Mouse (Mus musculus): ENCODE results near the gene Wwtr1. TPM values are rescaled to one million over a fixed set of nuclear protein-coding genes. Genes with fewer than 3 reads are reported as not detected.
A peak's percentile ranks its signal among the peaks of the same experiment; 100 is the strongest.

Gene Wwtr1
- not detected in 2 replicates for total RNA-seq (2015)
- total RNA-seq (2017) = not detected in 2 replicates

DNA sequence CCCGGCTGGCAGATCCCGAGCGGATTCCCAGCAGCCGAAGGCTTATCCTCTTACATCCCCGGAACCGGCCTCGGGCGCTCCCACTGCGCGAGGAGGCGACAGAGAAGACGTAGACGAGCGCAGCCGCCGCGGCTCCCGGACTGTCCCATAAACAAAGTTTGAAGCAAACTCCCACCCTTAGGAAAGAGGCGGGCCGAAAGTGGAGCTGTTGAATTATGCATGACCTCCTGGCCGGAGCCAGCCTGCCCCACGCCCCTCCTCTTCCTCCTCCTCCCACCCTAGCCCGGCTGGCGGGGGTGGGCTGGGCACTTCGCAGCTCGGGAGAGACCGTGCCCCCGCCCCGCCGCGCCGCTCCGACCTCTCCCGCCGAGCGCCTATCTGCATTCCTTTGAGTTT is at the start of gene Wwtr1:
TSS of gene Wwtr1 (minus strand) at position 251 of the 396 bp plus-strand sequence.
- ATAC-seq (replicated peaks; ENCODE audit: poor library complexity) = peak; percentile 62

DNA sequence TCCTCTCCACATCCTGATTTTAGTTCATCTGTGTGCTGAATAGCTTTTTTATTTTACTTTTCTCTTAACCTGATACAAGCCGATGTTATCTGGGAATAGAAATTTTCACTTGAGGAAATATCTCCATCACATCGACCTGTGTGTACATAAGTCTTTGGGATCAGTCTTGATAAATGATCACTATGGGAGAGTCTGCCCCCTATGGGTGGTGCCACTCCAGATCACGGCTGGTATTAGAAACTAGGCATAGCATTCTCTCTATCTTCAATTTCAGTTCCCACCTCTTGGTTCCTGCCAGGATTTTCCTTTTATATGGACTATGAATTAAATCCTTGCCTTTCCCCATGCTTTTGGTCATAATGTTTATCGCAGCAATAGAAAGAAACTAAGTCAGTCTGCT is 44.0 kb upstream of the Wwtr1 start:
- no peak for ATAC-seq (replicated peaks; ENCODE audit: poor library complexity)

DNA sequence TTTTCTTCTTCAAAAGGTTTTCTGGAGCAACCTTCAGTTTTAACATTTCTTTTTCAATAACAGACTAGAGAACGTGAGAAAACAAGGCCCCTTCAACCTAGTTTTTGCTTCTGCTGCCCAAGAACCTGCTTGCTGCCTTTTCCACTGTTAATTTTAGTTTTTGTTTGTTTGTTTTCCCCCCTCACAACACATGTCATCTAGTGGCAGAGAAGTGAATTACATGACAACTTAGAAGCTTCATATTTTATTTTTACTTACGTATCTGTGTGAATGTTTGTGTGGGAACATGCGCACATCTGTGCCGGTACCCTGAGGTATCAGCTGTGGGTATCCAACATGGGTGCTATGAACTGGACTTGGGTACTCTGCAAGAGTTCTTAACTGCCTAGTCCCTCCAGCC is 39.9 kb upstream of the Wwtr1 start:
- ATAC-seq (replicated peaks; ENCODE audit: poor library complexity) = no peak

DNA sequence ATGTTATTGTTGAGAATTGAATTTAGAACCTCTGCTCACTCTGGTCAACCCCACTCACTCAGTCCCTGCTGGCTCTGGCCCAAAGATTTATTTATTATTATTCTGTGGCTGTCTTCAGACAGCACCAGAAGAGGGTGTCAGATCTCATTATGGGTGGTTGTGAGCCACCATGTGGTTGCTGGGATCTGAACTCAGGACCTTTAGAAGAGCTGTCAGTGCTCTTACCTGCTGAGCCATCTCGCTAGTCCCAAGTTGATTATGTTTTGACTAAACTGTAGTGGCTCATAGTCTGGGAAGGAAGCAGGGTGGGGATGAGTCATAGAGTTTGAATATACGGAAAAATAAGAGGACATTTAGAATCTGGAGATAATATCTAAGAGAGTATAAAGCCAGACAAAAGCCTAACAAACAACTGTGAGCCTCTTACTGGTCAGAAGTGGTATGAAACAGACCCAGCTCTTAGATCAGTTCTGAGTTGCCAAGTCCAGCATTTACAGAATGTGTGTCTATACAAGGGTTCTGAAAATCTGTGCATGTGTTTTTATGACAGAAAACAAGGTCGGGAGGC is 36.8 kb upstream of the Wwtr1 start:
- ATAC-seq (replicated peaks; ENCODE audit: poor library complexity) = no peak

DNA sequence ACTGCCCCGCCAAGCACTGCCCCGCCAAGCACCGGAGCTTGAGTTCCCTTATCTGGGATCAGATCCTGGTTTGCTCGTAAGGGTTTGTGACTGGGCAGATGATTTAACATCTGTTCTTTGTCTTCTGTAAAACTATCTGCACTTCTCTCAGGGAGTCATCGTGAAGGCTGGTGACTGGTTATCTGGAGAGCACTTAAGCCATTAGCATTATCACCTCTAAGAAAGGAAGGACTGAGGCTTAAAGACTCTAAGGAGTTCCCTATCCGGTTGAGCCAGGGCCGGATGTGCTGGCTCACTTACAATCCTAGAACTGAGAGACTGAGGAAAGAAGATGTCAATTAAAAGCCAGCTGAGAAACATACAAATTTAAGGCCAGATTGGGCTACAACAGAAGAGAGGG is 36.1 kb upstream of the Wwtr1 start:
- no peak for ATAC-seq (replicated peaks; ENCODE audit: poor library complexity)

DNA sequence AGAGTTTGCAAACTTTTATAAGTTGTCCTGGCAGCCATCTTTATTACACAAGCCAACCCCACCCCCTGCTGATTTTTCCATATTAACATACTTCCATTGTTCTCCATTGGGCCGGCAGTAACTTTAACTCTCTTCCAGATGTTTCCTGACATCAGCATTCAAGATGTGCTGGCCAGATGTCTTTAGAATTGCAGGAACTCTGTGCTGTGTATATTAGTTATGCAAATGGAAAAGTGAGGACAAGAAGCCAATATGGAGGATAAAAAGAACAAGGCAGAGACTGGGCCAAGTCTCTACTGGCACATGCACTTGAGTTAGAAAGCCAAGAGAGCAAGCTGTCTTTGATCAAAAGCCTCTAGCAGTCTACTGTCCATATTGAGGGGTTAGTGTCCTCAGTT is 28.9 kb upstream of the Wwtr1 start:
- no peak for ATAC-seq (replicated peaks; ENCODE audit: poor library complexity)

DNA sequence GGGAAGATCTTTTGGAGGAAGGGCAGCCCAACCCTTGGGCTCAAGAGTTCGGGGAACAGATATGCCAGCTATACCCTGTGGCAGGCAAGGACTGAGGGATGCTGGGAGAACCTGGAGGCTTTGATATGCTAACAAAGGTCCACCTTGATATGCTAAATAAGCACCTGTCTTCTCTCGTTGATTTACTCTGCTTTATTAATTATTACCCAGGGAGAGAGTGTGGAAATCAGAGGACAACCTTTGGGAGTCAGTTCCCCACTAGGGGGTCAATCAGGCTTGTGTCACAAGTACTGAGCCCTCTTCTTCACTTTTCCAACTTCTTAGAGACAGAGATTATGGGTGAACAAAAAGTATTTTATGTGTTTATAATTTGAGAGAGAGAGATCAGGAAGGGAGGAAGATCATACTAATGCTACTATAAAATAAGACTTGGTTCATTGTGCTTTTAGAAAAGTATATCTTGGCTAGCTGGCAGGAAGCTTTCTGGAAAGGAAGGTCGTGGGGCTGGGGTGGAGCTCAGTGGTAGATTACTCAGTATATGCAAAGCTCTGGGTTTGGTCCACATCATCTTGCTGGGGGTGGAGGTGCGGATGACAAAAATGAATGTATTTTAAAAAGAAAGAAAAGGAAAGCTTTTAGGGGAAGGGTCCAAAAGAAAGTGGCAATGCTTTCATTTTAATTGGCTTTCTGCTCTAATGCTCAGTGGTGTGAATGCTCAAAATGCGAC is 28.3 kb upstream of the Wwtr1 start:
- no peak for ATAC-seq (replicated peaks; ENCODE audit: poor library complexity)

DNA sequence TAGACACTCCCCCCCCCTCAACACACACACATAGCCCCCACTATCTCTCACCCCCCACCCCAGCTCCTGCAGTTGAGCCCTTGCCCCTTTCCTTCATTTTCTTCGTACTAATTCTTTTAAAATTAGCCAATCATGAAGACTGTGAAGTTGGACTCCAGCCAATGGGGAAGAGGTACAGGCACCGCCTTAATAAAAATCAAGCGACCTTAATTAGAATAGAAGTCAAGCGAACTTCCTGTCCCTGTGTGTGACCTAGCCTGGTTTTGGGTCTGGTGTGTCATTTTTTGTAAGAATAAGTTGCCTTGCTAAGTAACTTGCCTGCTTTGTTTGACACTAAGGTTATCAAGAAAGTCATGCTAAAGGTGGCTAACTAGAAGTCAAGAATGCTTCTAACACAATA is 26.9 kb upstream of the Wwtr1 start:
- ATAC-seq (replicated peaks; ENCODE audit: poor library complexity) = no peak

DNA sequence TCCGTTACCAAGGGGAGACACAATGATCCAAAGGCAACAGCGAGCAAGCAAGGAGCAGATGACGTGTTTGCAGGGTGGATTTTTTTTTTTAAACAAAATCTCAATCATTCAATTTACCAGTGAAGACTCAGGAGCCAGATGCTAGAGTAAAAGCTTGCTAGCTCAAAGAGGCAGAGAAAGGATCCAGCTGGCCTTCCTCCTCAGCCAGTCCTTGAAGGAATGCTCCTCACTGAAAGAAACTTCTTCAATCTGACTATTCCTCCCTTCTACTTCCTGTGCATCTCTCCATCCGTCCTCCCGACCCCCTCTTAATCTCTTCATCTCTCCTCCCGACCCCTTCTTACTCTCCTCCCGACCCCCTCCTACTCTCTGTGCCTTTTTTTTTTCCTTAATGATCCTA is 20.9 kb upstream of the Wwtr1 start:
- no peak for ATAC-seq (replicated peaks; ENCODE audit: poor library complexity)

DNA sequence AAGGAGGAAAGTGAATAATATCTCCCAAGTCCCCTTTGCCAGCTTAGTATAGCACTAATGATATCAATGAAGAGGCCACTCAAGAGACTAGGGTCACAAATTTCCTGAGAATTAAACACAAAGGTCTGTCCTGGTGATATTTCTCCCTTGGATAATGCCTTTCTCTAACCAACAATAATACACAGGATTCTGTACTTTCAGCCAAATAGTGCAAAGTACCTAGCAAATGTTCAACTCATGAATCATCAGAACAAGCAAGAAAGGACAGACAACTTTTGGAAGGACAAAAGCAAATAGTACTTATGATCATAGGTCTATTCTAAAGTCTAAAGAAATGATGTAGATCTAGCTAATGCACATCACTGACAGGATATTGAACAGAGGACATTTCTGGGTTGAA is 19.8 kb upstream of the Wwtr1 start:
- no peak for ATAC-seq (replicated peaks; ENCODE audit: poor library complexity)

DNA sequence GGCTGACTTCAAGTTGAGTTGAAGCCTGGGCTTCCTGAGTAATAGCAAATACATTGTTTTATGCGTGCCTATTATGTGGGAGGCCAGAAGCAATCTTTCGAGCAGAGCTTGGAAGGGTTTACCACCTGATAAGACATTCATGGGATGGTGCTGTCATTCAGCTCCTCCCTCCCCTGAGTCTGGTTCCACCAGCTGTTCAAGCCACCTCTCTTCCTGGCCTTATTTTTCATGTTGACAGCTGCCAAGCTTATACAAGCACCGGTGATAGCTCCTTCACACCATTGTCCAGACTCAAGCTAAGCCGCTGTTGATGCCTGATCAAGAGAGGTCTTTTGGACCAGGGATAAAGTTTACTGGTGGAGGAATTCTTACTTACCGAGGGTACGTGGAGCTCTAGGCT is 10.3 kb upstream of the Wwtr1 start:
- ATAC-seq (replicated peaks; ENCODE audit: poor library complexity) = no peak

DNA sequence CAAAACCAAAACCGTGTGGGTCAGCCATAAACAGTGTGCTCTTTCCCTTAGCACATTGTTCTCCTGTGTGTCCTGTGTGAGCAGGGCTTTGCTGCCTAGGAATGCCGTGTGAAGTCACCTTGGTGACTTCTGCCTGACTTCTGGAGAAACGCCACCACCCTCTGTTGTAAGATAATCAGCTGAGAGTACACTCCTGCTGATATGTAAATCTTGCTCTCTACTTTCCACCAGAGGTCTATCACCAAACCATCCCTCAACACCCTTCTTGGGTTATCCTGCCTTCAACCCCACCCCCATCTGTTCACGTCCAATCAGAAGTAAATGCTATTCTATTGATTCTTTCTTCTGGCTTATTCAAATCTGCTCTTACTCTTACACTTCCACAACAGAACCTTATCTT is 7.8 kb upstream of the Wwtr1 start:
- no peak for ATAC-seq (replicated peaks; ENCODE audit: poor library complexity)

DNA sequence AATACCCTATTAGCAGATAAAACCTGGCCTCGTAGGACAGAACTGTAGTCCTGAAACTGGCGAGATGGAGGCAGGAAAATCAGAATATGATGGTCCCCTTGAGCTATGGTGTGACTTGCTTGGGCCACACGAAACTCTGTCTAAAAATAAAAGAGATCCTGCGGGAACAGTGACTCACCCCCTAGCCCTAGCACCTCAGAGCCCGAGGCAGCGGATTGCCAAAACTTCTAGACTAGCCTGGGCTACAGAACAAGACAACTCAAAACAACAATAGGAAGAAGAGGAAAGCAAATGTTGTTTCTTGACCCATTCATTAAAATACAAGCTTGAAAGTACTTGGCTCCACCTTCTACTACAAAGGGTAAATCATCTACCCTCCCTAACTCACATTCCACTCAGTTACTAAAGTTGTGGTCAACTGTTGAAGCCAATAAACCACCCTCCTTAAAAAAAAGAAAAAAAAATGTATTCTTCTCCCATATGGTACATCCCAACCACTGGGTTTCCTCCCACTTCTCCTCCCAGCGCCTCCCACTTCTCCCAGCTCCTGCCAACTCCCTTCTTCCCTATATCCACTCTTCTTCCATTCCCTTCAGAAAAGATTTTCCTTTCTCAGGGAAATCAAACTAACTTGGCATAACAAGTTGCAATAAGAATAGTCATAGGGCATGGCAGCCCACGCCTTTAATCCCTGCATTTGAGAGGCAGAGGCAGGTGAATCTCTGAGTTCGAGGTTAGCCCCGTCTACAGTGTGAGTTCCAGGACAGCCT is 4.9 kb upstream of the Wwtr1 start:
- ATAC-seq (replicated peaks; ENCODE audit: poor library complexity) = no peak

DNA sequence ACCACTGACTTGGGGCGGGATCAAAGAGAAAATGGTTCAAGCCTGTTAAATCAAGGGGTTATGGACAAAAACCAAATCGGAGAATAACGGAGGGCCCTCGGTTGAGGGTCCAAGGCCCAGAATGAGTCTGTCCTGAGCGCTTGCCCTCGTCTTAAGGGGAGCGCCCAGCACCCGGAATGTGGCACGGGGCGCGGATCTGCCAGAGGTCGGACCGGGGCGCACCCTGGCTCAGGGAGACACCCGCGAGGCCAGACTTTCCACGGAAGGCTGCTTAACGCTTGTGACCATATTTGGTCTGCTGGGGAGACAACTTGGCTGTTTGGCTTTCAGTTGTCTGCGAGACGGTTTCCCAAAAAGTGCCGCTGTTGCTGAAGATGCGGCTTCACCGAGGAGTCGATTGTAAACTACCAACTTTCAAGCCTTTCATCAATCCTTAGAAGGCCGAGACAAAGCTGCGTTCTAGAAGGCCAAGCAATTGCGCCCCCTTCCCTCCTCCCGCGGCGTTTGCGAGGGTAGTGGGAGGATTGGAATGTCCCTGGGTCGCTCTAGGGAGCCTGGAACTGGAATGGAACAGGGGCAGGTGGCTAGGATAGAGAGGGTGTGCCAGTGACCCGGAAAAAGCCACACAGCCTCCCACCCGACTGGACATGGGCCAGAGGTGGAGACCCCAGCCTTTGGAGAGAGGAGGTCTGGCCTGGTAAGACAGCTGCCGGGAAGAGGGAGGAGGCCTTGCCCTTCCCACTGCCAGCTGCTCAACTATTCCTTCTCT is 530 bp upstream of the Wwtr1 start:
- ATAC-seq (replicated peaks; ENCODE audit: poor library complexity) = peak; percentile 30; the same call in 1 of the 2 replicates

DNA sequence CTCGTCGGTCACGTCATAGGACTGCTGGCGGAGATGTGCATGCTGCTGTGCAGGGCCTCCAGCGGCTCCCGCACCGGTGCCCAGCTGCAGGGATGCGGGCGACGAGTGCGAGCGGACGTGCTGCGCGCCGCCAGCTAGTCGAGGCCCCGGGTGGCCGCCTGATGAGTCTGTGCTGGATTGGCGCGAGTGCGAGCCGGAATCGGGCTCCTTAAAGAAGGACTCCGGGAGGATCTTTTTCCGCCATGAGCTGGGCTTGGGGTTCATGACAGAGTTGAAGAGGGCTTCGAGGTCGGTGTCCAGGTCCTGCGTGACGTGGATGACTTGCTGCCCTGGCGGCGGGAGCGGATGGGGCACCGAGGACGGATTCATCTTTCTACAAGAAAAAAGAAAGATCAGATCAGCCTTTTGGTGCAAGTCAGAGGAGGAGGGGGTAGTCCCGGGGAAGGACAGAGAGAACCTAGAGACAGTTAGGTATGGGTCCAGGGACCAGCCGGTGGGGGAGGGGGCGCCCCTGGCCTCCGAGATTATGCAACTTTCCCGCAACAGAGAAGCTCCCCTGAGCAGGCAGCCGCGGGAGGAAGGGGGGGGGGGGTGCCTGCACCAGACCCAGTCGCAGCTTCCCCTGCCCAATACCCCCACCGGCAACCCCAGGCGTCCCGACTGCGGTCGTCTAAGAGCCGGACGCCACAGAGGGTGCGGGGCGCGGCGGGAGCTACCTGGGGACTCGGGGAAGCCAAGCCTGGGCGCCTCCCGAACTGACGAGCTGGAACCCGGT is 638 bp downstream of the Wwtr1 start:
- peak; percentile 52; the same call in 1 of the 2 replicates for ATAC-seq (replicated peaks; ENCODE audit: poor library complexity)

DNA sequence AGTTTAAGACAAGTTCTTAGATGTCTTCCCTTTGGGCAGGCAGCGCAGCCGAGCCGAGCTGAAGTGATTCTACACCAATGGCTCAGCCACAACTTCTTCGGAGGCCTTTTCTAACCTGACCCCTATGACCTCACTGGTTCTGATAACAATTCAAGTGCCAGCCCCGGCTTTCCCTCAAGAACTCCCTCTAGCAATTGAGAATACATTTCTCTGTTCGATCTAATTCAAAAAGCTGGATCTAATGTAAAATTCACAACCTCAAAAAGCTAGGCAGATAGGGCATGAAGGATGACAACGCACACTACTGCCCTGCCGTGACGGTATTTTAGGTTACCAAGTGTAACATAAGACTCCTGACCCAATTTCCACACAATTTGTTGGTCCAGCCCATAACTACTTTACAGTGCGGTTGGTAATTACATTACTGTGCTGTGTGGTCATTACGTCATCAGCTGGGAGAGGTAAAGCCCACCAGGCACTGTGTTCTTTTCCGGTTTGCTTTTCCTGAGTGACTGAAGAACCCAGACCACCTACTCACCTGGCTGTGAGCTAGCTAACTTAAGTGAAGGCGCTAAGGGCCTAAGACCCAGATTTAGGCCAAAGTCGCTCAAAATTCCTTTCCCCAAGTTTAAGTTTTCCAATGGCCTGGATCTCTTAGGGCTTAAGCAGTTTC is 1.7 kb downstream of the Wwtr1 start:
- no peak for ATAC-seq (replicated peaks; ENCODE audit: poor library complexity)

DNA sequence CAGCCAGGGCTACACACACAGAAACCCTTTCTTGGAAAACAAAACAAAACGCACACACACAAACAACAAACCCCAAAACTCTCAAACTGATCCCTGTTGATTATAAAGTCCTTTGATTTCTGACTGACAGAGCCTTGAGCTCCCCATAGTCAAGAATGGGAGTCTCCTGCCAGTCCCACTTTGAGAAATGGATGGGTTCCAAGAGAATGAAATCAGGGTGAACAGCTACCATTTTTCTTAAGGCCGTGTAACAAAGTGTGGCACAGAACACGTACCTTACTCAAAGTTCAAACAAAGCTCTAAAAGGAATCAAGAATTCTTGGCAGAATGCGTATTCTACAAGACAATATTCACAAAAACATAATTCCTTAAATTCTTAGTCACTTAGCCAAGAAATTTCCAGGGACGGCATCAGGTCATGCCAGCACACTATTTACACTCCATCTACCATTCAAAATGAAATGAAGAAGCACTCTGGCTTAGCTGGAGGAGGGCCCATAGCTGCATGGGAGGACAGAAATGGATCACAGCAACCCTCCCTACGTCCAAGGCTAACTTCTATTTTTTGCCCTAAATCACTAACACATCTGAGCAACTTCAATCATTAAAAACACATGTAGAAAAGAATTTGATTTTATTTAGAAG is 3.3 kb downstream of the Wwtr1 start:
- ATAC-seq (replicated peaks; ENCODE audit: poor library complexity) = no peak

DNA sequence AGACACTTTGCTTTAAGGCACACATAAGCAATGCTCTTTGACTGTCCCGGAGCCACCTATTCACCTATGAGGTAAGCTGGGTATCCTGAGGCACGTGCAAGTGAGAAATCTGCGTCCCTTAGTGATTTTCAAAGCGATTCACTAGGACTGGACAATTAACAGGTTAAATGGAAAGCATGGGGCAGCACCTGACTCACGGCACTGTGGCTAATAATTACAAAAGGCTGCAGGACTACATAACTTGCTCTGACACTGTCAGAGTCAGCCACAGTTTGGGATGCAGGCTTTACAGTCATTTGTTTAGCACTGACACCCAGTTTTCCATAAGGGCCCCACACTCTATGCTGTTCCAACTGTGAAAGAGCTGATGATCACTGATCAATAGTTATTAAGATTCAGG is 9.1 kb downstream of the Wwtr1 start:
- no peak for ATAC-seq (replicated peaks; ENCODE audit: poor library complexity)

DNA sequence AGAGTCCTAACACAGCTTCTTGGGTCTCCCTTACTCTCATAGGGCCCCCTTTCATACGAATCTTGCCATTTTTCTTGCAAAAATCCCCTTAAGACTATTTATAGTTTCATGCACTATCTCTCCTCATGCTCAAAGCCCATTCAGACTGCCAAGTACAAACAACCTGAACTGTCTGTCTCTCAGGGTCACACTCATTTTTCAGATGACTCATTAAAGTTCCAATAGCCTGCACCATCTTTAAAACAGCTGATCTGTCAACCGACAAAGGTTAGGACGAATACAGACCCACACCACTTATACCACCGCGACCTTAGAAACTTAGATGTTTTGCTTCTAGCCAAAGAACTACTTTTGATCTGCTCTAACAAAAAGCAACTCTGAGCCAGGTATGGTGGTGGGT is 12.1 kb downstream of the Wwtr1 start:
- ATAC-seq (replicated peaks; ENCODE audit: poor library complexity) = no peak

Data from megakaryocyte progenitor cell, adult 5-6 weeks (primary cell).